In genomic region chr2:132716154-132716553, GRCm38 (mm10) we compare ENCODE assay signal across 8 mouse cellular contexts. TPM values are rescaled to one million over a fixed set of nuclear protein-coding genes. Genes with fewer than 3 reads are reported as not detected.
DNase-seq lines count a peak whose midpoint lies in the region; ATAC-seq lines count a peak whose summit lies in the region.

No protein-coding gene starts in this region.

- peaks cover 22% of the 10 kb centered on the region for H3K4me1 ChIP-seq in heart, embryonic 10.5 days
- H3K4me1 ChIP-seq in kidney, embryonic 16.5 days (ENCODE audit: insufficient read depth, low read length): peaks cover 4% of the 10 kb centered on the region; the same call in 1 of the 2 replicates

- 28% methylated on average over 5 of the region's 5 CpGs for WGBS in heart, embryonic 10.5 days
- 41% methylated on average over 5 of the region's 5 CpGs for WGBS in kidney, embryonic 16.5 days

- H3K9me3 ChIP-seq in heart, embryonic 10.5 days: no peaks in the 10 kb centered on the region
- H3K9me3 ChIP-seq in kidney, embryonic 16.5 days (ENCODE audit: low read length): no peaks in the 10 kb centered on the region

- H3K27ac ChIP-seq in heart, embryonic 10.5 days: peak overlapping the region; percentile 75; the same call in 1 of the 2 replicates
- H3K27ac ChIP-seq in kidney, embryonic 16.5 days (ENCODE audit: low read length): no peak overlapping the region

- H3K4me3 ChIP-seq in heart, embryonic 10.5 days: no peak overlapping the region
- H3K4me3 ChIP-seq in kidney, embryonic 16.5 days (ENCODE audit: low read length): no peak overlapping the region

- H3K27me3 ChIP-seq in heart, embryonic 10.5 days (ENCODE audit: insufficient read depth, poor library complexity, severe bottlenecking): no peaks in the 10 kb centered on the region
- no peaks in the 10 kb centered on the region for H3K27me3 ChIP-seq in kidney, embryonic 16.5 days (ENCODE audit: insufficient read depth, low read length)

- no peak overlapping the region for H3K9ac ChIP-seq in kidney, embryonic 16.5 days (replicated peaks; ENCODE audit: low read length)

- H3K4me2 ChIP-seq in kidney, embryonic 16.5 days (replicated peaks; ENCODE audit: low read depth, low read length): no peak overlapping the region

- DNase-seq in layer of hippocampus, postnatal 36 days: peak; percentile 16 to 24
- DNase-seq in layer of hippocampus, adult 8-10 months (ENCODE audit: low spot score in 2 of 2): no peak
- DNase-seq in adrenal gland, postnatal 10 days: peak; percentile 79
- DNase-seq in embryo, embryonic 11.5 days (ENCODE audit: low read depth, low spot score): peak; percentile 22
- peak; percentile 86 for DNase-seq in heart, embryonic 10.5 days (ENCODE audit: low spot score)
- DNase-seq in spleen, postnatal 36 days (ENCODE audit: low spot score in 2 of 2): peak; percentile 33 to 34

- peak; percentile 67; the same call in 1 of the 2 replicates for ATAC-seq in kidney, embryonic 16.5 days (ENCODE audit: low FRiP score, low TSS enrichment)
- peak; percentile 98 for ATAC-seq in megakaryocyte progenitor cell, adult 5-6 weeks (replicated peaks; ENCODE audit: poor library complexity)

- no peaks in the 10 kb centered on the region; the same call in 1 of the 2 replicates for H3K36me3 ChIP-seq in heart, embryonic 10.5 days
- no peaks in the 10 kb centered on the region for H3K36me3 ChIP-seq in kidney, embryonic 16.5 days (ENCODE audit: insufficient read depth, low read length)

RNA-seq across cellular contexts. Expression of gene Shld1, which starts 29.4 kb away (rescaled TPM):
- total RNA-seq in layer of hippocampus, postnatal 36 days (2021): 10 to 100 TPM in 1 of 2 experiments, 1 to 10 TPM in 1; 9.7 to 11.4 TPM
- total RNA-seq in layer of hippocampus, adult 8-10 months (2022): 10 to 100 TPM in 3 of 4 experiments, 1 to 10 TPM in 1; 8.6 to 13.6 (median 12.4) TPM
- total RNA-seq in adrenal gland, postnatal 10 days (2021): 1 to 10 TPM; 7.6 to 9.9 TPM
- 14.2 and 15.9 TPM in 2 replicates for polyA plus RNA-seq in heart, embryonic 10.5 days (2016; fragmentation: Nextera tagmentation; extraction: Ambion mirVana)
- 13.0 and 14.5 TPM in 2 replicates for polyA plus RNA-seq in kidney, embryonic 16.5 days (2015; fragmentation: Nextera tagmentation; extraction: Ambion mirVana)
- 4.3 and 8.2 TPM in 2 replicates for total RNA-seq in megakaryocyte progenitor cell, adult 5-6 weeks (2015)
- 4.4 and 7.7 TPM in 2 replicates for total RNA-seq in megakaryocyte progenitor cell, adult 5-6 weeks (2017)

Comparison
In these comparisons a context has a peak if more than half of its experiments do, and no peak if none do; other contexts are left out.
1. DNase-seq: peak in layer of hippocampus, postnatal 36 days (2 of 2), adrenal gland, postnatal 10 days (single experiment), embryo, embryonic 11.5 days (single experiment), heart, embryonic 10.5 days (single experiment) and spleen, postnatal 36 days (2 of 2); none in layer of hippocampus, adult 8-10 months (0 of 2).